Mouse (Mus musculus) left cerebral cortex, postnatal 4 days (tissue): ENCODE measurements around the gene Higd1c. TPM values are rescaled to one million over a fixed set of nuclear protein-coding genes. Genes with fewer than 3 reads are reported as not detected.
"Not testable (repeated sequence)": the region's sequence is repeated elsewhere in the genome, so short reads cannot be mapped to it uniquely, and the experiment has no call there.

Experiments used
- DNase-seq: peaks from one replicate; pipeline ENCODE4 v3.0.0-alpha.2; 2022
- intact Hi-C: fragments of 180-260 bp; cut with DNase I; formaldehyde crosslinking; loops from one replicate; pipeline ENCODE4 v1.15.1; 2025
- total RNA-seq, 2 experiments: library from RNA; stranded (reverse); gene quantifications; 2 replicates each; pipeline ENCODE4 v1.2.3; 2021

Gene Higd1c
- not detected for total RNA-seq

GRCm38 (mm10) chr15:100364242-100364641 lies at the start of gene Higd1c:
Gene Higd1c (plus strand): TSS chr15:100364542.
- DNase-seq, result no peak
- intact Hi-C loops, result no loop called here

DNA sequence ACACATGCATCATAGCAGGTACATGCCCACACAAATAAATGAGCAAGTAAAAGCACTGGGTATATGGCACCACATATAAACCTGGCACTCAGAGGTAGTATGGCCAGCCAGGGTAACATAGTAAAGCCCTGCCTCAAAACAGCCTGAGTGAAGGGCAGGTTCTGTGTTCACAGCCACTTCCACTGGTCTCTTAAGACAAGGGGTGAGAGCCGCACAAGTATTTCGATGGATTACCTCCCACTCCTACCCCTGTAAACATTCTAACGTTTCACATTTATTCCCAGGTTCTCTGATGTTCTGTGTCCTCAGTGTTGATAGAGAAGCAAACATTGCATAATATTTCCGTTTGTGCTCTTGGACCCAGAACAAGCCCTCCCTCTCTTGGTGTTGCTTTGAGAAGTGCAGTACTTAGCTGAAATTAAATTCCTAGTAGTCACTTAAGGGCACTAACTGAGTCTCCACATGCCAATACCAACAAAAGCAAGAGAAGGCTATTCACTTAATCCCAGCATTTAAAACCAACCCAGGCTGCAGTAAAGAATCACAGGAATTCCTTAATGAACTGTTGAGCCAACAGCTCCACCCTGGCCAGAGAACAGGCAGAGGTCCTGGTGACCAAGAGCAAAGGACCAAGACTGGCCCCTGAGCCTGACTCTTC lies 46.2 kb upstream of the Higd1c start:
- DNase-seq, intact Hi-C loops: not testable (repeated sequence)

DNA sequence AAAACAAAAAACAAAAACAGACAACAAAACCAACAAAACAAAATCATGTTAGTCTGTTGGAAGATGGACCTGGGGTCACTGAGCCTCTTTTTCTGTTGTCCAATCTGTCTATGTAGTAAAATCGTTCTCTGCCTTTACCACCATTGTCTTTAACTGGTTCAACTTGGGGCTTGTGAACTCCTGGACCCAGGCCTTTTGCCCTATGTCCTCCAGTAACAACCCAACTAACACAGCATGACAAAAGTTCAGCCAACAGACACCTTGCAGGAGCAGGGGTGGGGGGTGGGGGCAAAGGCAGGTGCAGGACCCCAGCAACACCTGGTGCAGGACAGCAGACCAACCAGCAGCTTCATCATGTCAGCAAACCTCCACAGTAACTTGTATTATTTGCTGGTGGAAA lies 44.5 kb upstream of the Higd1c start:
- intact Hi-C loops, result no loop called here
- no peak for DNase-seq

DNA sequence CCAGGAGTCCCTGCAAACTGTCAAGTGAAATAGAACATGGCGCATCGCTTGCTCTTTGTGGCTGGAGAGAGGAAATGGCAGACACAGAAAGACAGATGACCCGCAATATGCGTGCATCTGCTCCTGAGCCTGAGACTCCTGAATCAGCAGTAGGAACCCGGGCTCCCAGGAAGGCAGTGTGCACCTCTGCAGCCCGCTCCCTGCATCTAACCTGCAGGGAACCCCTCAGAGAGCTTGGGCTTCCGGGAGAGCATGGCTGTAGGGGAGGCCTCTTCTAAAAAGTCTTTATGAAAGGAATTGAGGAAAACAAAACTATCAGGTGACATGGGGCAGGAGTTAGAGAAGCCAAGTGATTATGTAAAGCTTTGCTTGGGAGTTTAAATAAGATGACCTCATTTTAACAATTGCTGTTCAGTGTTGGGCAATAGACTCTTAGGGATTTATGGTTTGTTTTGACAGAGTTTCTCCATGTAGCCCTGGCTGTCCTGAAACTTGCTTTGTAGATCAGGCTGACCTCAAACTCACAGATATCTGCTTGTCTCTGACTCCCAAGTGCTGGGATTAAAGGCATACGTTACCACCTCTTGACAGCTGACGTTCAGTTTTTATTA lies 43.9 kb upstream of the Higd1c start:
- intact Hi-C loops, result no loop called here
- no peak for DNase-seq

DNA sequence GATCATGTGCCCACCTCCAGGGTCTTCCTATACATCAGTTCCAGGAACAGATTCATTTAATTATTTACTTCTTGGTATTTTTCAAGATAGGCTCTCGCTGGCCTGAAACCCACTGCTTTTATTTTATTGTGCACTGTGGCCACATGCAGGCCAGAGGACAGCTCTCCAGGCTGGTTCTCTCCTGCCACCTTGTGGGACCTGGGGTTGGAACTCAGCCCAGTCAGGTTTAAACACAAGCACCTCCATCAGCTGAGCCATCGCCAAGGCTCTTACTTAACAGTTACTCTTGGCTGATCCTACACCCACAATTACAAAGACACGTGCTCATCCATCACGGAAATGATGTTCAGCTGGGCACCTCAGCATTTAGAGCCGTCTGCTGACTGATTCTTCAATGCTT lies 43.2 kb upstream of the Higd1c start:
- DNase-seq, result peak; percentile 23
- intact Hi-C loops, result no loop called here

DNA sequence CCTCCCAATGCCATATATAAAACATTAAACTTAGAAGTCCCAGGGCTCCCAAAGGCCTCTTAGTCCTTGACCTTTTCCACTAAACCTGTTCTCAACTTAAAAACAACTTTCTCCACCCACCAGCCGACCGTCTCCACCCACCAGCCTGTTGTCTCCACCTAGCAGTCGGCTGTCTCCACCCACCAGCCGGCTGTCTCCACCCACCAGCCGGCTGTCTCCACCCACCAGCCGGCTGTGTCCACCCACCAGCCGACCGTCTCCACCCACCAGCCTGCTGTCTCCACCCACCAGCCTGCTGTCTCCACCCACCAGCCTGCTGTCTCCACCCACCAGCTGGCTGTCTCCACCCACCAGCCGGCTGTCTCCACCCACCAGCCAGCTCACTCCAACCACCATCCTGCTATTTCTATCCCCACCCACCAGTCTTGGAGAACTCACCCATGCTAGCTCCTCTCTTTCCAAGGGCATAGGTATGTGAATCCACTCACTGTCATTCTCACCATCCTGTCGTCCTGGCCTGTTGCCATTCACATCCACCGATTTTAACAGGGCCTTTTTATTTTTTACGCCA lies 40.2 kb upstream of the Higd1c start:
- intact Hi-C loops, result no loop called here
- DNase-seq, result no peak

DNA sequence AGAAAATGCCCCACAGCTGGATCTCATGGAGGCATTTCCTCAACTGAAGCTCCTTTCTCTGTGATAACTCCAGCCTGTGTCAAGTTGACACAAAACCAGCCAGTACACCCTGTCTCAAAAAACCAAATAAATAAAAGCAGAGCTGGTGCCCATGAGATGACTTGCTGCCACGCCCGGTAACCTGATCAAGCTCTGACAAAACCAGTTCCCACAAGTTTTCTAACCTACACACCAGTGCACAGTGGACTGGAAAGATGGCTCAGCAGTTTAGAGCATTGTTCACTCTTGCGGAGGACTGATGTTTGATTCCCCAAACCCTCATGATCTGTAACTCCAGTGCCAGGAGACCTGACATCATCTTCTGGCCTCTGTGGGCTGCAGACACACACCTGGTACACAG lies 39.1 kb upstream of the Higd1c start:
- no peak for DNase-seq
- intact Hi-C loops, result no loop called here

DNA sequence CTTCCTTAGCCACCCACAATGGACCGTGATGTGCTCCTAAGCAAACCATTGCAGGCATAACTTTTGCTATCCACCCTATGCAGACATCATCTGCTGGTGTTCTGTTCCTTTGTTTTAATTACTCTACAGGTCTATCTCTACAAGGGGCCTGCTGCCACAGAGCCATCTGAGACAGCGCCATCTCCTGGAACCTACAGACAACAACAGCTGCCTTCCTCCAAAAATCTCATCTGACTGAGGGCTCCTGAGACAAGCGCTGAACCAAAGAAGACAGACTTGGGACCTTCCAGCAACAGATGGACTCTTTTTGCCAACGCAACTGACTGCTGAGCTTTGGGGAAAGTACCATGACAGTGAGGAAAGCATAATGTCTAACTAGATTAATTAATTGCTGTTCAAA lies 36.3 kb upstream of the Higd1c start:
- DNase-seq, intact Hi-C loops: not testable (repeated sequence)

- DNase-seq, intact Hi-C loops: not testable (repeated sequence)
Measured at GRCm38 (mm10) chr15:100329336-100329735, 35.0 kb upstream of the Higd1c start.

DNA sequence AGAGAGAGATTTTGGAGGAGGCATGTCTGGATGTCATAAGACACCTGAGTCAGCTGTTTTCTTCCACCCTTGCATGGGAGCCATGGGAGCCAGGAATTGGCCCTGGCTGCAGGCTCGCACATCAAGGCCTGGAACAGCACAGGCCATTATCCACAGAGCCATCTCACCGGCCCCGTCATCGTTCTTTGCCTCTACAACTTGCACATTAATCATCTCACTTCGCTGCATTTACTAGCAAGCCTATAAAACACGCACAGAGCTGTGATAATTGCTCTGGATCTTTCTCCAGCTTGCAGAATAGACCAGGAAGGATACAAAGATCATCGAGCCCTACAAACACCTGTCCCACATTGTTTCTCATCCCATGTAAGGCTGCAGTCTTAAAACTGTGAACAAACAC lies 33.6 kb upstream of the Higd1c start:
- intact Hi-C loops, result no loop called here
- DNase-seq, result no peak

- intact Hi-C loops, result not testable (repeated sequence)
- DNase-seq, result peak; percentile 65
Measured at GRCm38 (mm10) chr15:100332077-100332961, 32.0 kb upstream of the Higd1c start.

GRCm38 (mm10) chr15:100334629-100335028 lies 29.7 kb upstream of the Higd1c start, which contains the start of gene Mettl7a3:
Gene Mettl7a3 (plus strand): TSS chr15:100334929.
- intact Hi-C loops, result no loop called here
- peak; percentile 23 for DNase-seq

GRCm38 (mm10) chr15:100337328-100337727 lies 27.0 kb upstream of the Higd1c start:
- DNase-seq, result not testable (repeated sequence)

DNA sequence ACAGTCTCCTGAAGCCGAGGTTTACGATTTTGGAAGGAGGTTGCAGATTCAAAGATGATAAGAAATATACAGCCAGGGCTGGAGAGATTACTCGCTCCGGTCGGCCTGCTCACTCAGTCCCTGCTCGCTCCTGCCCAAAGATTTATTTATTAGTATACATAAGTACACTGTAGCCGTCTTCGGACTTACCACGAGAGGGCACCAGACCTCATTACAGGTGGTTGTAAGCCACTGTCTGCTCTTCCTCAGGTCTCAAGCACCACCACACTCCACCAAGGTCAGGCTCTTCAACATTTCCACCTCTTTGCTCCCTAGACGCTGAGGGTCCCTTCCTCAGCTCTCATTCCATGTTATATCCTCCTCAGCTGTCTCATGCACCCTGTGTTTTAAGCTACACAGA lies 26.5 kb upstream of the Higd1c start:
- intact Hi-C loops, result not testable (repeated sequence)
- peak; percentile 68 for DNase-seq

More at GRCm38 (mm10) chr15:100337328-100337727, 27.0 kb upstream of the Higd1c start:
- intact Hi-C loops, result not testable (repeated sequence)

DNA sequence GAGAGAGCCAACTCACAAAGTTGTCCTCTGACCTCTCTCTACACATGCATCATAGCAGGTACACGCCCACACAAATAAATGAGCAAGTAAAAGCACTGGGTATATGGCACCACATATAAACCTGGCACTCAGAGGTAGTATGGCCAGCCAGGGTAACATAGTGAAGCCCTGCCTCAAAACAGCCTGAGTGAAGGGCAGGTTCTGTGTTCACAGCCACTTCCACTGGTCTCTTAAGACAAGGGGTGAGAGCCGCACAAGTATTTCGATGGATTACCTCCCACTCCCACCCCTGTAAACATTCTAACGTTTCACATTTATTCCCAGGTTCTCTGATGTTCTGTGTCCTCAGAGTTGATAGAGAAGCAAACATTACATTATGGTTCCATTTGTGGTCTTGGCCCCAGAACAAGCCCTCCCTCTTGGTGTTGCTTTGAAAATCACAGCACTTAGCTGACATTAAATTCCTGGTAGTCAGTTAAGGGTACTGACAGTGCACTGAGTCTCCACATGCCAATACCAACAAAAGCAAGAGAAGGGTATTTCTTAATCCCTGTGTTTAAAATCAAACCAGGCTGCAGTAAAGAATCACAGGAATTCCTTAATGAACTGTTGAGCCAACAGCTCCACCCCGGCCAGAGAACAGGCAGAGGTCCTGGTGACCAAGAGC lies 22.9 kb upstream of the Higd1c start:
- DNase-seq, intact Hi-C loops: not testable (repeated sequence)

GRCm38 (mm10) chr15:100345484-100345883 lies 18.9 kb upstream of the Higd1c start:
- intact Hi-C loops, result no loop called here
- no peak for DNase-seq

- intact Hi-C loops, result no loop called here
- no peak for DNase-seq
Measured at GRCm38 (mm10) chr15:100346761-100347160, 17.6 kb upstream of the Higd1c start.

- intact Hi-C loops, result no loop called here
- no peak for DNase-seq
Measured at GRCm38 (mm10) chr15:100349496-100349895, 14.8 kb upstream of the Higd1c start.

DNA sequence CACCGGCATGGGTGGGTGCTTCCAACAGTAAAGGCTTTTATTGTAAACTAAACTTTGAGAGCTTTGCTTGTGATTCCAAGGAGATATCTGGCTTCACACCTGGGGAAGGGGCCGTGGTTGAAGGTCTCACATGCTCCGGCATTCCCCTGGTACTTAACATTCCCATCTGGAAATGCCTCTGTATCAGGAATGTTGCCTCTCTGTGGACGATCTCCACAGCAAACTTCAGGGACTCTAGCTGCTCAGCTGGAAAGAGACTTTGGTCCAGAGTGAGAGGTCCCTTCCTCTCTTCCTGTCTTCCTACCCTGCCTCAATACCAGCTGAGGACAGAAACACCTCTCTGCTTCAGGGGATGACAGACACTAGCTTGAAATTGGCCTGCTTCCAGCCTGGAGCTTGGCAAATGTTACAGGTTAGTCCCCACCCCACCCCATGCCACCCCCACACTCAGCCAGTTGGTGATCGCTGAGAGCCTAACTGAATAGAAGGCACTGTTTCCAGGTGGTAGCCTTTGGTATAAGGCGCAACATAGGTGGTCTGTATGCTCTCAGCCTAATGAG lies 12.8 kb upstream of the Higd1c start:
- intact Hi-C loops, result no loop called here
- DNase-seq, result peak; percentile 17

- DNase-seq, result no peak
- intact Hi-C loops, result no loop called here
Measured at GRCm38 (mm10) chr15:100352711-100353250, 11.6 kb upstream of the Higd1c start, which contains the start of the genes Methig1 and Mettl7a2. Gene Methig1 (plus strand): TSS chr15:100353149. Gene Mettl7a2 (plus strand): TSS chr15:100353200.
